Mouse (Mus musculus): ENCODE data around the gene Gm49337.
A peak's percentile ranks its signal among the peaks of the same experiment; 100 is the strongest.
"Not testable (repeated sequence)": the region's sequence is repeated elsewhere in the genome, so short reads cannot be mapped to it uniquely, and the experiment has no call there.

Gene Gm49337

GRCm38 (mm10) chr4:116215895-116216605 is 42.9 kb downstream of the Gm49337 start:
- peak; percentile 62 for DNase-seq

- DNase-seq, result peak; percentile 61
Measured at GRCm38 (mm10) chr4:116217046-116217445, 43.9 kb downstream of the Gm49337 start.

- not testable (repeated sequence) for DNase-seq
Measured at GRCm38 (mm10) chr4:116217661-116218060, 44.5 kb downstream of the Gm49337 start.

- no peak for DNase-seq
Measured at GRCm38 (mm10) chr4:116219056-116219455, 45.9 kb downstream of the Gm49337 start.

GRCm38 (mm10) chr4:116220071-116220650 is 47.0 kb downstream of the Gm49337 start:
- no peak for DNase-seq

GRCm38 (mm10) chr4:116220780-116221139 is 47.6 kb downstream of the Gm49337 start:
- DNase-seq, result no peak

- peak; percentile 99 for DNase-seq
Measured at GRCm38 (mm10) chr4:116221140-116221851, 48.1 kb downstream of the Gm49337 start, which contains the start of gene Pik3r3. Gene Pik3r3, plus strand, starts transcription at chr4:116221618.

- DNase-seq, result peak; percentile 39
Measured at GRCm38 (mm10) chr4:116221996-116222842, 49.0 kb downstream of the Gm49337 start.

GRCm38 (mm10) chr4:116222843-116223119 is 49.6 kb downstream of the Gm49337 start:
- DNase-seq, result no peak

- no peak for DNase-seq
Measured at GRCm38 (mm10) chr4:116243377-116243776, 70.2 kb downstream of the Gm49337 start.

GRCm38 (mm10) chr4:116244240-116244639 is 71.1 kb downstream of the Gm49337 start:
- DNase-seq, result no peak

GRCm38 (mm10) chr4:116245926-116246325 is 72.7 kb downstream of the Gm49337 start:
- DNase-seq, result peak; percentile 26

- DNase-seq, result no peak
Measured at GRCm38 (mm10) chr4:116249986-116250385, 76.8 kb downstream of the Gm49337 start.

GRCm38 (mm10) chr4:116268220-116268619 is 95.0 kb downstream of the Gm49337 start:
- DNase-seq, result no peak

GRCm38 (mm10) chr4:116282211-116282610 is 109.0 kb downstream of the Gm49337 start:
- DNase-seq, result peak; percentile 22

- peak; percentile 53 for DNase-seq
Measured at GRCm38 (mm10) chr4:116291561-116291960, 118.4 kb downstream of the Gm49337 start.

- no peak for DNase-seq
Measured at GRCm38 (mm10) chr4:116293296-116293695, 120.1 kb downstream of the Gm49337 start.

- DNase-seq, result no peak
Measured at GRCm38 (mm10) chr4:116300878-116301355, 127.7 kb downstream of the Gm49337 start.

- no peak for DNase-seq
Measured at GRCm38 (mm10) chr4:116304551-116304950, 131.4 kb downstream of the Gm49337 start.

GRCm38 (mm10) chr4:116317575-116317974 is 144.4 kb downstream of the Gm49337 start:
- no peak for DNase-seq

- no peak for DNase-seq
Measured at GRCm38 (mm10) chr4:116322127-116322526, 148.9 kb downstream of the Gm49337 start.

GRCm38 (mm10) chr4:116329256-116329655 is 156.1 kb downstream of the Gm49337 start:
- no peak for DNase-seq

- no peak for DNase-seq
Measured at GRCm38 (mm10) chr4:116336294-116336693, 163.1 kb downstream of the Gm49337 start.

Measured in cerebellum, adult 11 months (tissue).